Mouse (Mus musculus): ENCODE measurements around the gene Dirc2. TPM values are rescaled to one million over a fixed set of nuclear protein-coding genes. Genes with fewer than 3 reads are reported as not detected.

The Dirc2 gene
- total RNA-seq, 4 experiments from 2014 or later: 64.0 to 70.1 (median 66.4) TPM

DNA sequence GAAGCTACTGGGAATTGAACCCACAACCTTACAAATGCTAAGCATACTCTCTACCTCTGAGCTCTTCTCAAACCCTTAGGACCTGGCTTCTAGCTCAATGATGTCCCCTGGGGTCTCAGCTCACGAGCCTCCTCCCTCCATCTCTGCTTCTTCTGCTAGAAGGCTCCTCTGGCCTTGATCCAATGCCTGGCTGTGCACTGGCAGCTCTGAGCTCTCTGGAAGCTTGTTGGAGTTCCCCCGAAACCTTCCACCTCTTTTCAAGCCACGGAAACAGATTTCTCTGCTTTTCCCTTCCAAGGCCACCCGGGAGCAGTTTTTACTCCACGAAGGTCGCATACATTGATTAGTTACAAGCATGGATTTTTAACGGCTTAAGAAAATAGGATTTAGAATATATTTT lies 82.7 kb downstream of the Dirc2 start:
- no peak for DNase-seq (ENCODE audit: low spot score in 2 of 2)

DNA sequence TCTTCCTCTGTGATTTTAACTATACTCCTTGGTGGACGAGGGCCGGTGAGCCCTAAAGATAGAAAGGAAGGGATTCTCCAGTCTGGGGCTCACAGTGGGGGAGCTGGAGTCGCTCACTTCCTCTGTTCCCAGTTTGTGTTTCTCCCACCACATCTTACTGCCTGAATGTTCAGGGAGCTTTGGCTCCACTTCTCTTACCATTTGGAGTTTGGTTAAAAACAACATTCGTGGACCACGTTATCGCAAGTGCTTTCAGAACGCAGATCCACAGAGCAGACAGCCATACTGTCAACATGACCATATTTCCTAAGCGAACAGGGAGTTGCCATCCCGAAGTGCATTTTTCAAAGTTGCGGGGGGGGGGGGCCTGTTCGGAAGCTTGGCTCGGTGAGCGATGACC lies 84.1 kb downstream of the Dirc2 start:
- DNase-seq (ENCODE audit: low spot score in 2 of 2): no peak

- peak in 1 of 2 experiments; percentile 22 for DNase-seq (ENCODE audit: low spot score in 2 of 2)
Observed at GRCm38 (mm10) chr16:35681327-35682108, 87.6 kb downstream of the Dirc2 start.

- no peak for DNase-seq (ENCODE audit: low spot score in 2 of 2)
Observed at GRCm38 (mm10) chr16:35678476-35678875, 90.7 kb downstream of the Dirc2 start.

DNA sequence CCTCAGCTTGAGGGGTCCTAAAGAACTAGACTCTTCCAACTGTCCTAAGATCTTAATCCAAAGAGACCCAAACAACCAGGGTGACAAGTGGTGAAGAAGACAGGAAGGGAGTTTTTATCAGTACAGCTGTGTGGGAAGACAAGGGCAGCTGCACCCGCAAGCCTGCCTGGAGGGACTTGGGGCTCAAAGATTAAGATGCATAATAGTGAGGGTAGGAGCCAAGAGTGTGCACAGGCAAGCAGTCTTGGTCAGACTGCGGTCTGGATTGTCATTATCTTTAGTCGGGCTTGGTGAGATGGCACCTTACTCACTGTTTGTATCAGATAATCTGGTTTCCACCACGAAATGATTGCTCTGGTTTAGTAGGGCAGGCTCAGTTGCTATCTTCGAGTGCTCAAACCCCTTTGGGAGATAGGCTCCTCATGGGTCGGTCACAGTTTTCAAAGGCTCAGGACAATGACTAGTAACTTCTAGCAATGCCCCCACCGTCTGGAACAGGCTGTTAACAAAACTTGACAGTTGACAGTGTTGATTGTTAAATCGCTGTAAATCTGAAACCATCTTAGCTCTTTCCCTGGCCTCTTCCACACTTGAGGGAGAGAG lies 91.5 kb downstream of the Dirc2 start:
- DNase-seq (ENCODE audit: low spot score in 2 of 2): no peak

DNA sequence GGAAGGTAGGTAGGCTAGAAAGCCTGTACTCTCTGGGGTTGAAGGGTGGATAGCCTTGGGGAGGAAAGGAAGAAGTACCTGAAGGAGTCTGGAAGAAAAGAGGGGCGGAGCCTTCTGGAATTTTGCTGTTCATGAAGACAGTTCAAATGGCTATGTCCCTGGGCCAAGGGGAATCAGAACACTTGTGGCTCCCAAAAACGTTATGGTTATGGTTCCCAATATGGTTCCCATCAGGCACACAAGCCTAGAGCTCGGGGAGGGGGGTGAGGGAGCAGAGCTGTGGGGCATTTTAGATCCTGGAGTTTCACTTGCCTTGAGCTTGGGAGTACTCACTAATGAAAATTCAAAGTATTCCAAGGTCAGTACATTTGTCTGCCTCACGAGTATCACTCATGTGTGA lies 104.3 kb downstream of the Dirc2 start:
- no peak for DNase-seq (ENCODE audit: low spot score in 2 of 2)

DNA sequence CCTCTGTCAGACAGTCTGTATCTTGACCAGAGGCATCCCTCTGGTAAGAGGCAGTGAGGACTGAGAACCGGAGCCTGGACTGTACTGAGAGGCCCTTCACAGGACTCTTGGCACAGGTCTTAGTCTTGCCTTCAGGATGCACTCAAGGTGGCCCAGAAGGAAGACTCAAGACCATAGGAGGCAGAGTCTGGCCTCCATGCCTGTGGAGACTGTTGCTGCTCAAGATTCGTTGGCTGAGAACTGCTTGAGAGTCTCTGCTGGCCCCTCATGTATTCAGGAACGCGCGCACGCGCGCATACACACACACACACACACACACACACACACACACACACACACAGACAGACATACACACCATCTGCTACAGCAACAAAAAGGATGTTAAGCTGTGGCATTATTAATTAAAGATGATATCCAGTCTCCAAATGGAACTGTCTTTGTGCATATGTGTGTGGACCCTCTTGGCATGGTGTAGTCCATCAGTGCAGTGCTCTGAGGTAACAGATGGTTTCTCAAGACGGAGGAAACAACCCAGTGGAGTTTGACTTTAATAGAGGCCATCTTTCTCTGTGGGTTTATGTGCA lies 105.2 kb downstream of the Dirc2 start:
- no peak for DNase-seq (ENCODE audit: low spot score in 2 of 2)

GRCm38 (mm10) chr16:35660222-35660621 lies 108.9 kb downstream of the Dirc2 start:
- DNase-seq (ENCODE audit: low spot score in 2 of 2): no peak

DNA sequence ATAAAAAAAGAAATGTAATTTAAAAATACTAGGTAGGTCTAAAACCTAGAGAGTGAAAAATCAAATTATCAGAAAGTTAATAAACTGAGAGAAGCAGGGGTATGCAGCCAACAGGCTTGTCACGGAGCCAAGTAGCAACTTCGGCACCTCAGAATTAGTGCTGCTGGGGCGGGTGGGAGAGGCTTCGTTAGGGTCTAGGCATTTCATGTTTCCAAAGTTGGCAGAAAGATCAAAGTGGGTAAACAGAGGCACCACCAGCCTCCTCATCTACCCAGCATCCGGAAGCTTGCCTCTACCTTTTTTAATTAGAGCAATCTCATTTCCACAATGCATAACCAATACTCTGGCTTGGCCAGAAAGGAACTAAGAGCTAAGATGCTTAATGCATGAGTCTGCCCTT lies 115.2 kb downstream of the Dirc2 start:
- DNase-seq (ENCODE audit: low spot score in 2 of 2): no peak

GRCm38 (mm10) chr16:35652706-35653105 lies 116.5 kb downstream of the Dirc2 start:
- no peak for DNase-seq (ENCODE audit: low spot score in 2 of 2)

GRCm38 (mm10) chr16:35652206-35652605 lies 117.0 kb downstream of the Dirc2 start:
- no peak for DNase-seq (ENCODE audit: low spot score in 2 of 2)

DNA sequence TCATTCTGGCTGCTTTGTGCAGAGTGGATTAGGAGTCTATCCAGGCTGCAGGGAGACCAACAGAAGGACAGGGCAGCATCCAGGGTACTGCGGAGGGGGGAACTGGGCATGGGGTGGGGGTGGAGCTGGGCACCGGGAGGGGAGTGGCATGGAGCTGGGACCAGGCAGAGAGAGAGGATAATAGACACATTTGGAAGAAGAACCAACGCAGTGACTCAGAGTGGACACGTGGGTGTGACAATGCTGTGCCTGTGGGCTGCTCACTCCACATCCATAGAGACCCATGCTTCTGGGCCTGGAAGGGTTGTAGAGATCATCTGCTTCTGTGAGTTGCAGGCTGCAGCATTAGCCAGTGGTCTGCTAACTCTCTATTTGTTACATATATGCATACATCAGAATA lies 120.3 kb downstream of the Dirc2 start:
- DNase-seq (ENCODE audit: low spot score in 2 of 2): no peak

Other genes starting within 250 kb of the Dirc2 start
- gene Sema5b, start 228.2 kb downstream of the Dirc2 start, total RNA-seq (2022): under 1 TPM in 3 of 4 experiments, not detected in 1; 0.05 to 0.13 (median 0.07) TPM
- gene Hspbap1, start 1.0 kb upstream of the Dirc2 start, total RNA-seq (2022): 1 to 10 TPM; 2.8 to 4.2 (median 3.7) TPM
- 1 to 10 TPM; 1.7 to 2.5 (median 2.3) TPM for gene Parp14, start 102.2 kb upstream of the Dirc2 start, total RNA-seq (2022)
- gene Parp9, start 169.1 kb upstream of the Dirc2 start, total RNA-seq (2022): 1 to 10 TPM; 2.6 to 4.1 (median 3.3) TPM
- gene Dtx3l, start 169.8 kb upstream of the Dirc2 start, total RNA-seq (2022): 1 to 10 TPM; 3.2 to 4.3 (median 4.1) TPM
- 100 to 1,000 TPM; 164 to 190 (median 172) TPM for gene Kpna1, start 209.4 kb upstream of the Dirc2 start, total RNA-seq (2022)